Mouse (Mus musculus) heart, postnatal 36 days (tissue): ENCODE data around the gene Ube3a. TPM values are rescaled to one million over a fixed set of nuclear protein-coding genes. Genes with fewer than 3 reads are reported as not detected.

Source experiments
- DNase-seq, 2 experiments: peaks; one replicate each; pipeline ENCODE4 v3.0.0; 2021 to 2022
- intact Hi-C: fragments of 180-260 bp; cut with DNase I; formaldehyde crosslinking; loops from one replicate; pipeline ENCODE4 v1.15.1; 2025
- total RNA-seq, 2 experiments: library from RNA; stranded (reverse); gene quantifications; 2 replicates each; pipeline ENCODE4 v1.2.3; 2021

Gene Ube3a
- total RNA-seq = 100 to 1,000 TPM; 131 TPM

DNA sequence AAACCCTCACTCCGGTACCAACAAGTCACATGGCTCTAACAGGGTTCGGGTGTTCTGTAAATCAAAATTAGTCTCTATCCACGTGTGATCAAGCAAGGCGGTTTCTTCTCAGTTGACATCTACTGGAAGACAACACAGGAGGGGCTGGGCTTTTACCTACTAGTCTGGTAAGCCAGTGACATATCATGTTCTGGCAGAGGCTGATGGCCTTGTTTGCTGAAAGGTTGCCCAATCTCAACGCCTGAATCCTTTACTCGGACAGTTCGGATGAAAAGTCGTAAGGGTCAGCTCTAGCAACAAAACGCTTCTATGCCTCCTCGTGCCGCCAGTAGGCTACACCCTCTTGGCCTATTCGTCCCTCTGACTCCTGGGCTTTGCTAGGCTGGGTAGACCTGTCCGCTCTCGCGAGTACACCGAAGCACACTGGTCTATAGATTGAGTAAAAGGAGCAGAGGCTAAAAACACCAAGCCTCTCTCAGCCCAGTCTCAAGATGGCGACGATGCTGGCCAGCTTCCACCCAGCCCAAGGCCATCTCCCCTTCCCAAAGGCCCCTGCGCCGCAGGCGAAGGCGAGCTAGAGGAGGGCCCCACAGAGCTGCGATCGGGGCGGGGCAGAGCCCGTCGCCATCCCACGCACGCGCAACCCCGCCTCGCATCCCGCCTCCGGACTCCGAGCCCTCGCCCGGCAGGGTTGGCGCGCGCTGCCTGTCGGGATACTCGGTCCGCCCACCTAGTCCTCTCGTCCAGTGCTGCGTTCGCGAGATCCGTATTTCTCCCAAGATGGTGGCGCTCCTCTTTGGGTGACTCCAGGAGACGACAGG, at the start of gene Ube3a:
Ube3a (plus strand) TSS at position 706 of the 821 bp plus-strand sequence.
- peak; percentile 96 to 97 for DNase-seq
- intact Hi-C loops = no loop called here

DNA sequence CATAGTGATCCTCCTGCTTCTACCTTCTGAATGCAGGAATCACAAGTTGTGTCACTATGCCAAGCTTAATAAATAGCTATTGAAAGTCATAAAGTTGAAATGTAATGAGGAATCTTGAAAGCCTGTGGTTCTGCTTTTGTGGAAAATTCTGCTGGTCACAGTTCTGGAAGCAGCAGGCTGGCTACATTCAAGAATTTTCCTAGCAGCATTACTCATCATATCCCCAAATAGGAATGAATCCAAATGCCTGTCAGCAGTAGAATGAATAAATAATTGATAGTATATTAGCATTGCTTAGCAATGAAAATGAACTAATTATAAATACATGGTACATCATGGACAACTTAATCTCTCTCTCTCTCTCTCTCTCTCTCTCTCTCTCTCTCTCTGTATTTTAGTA, 35.7 kb upstream of the Ube3a start:
- no peak for DNase-seq
- intact Hi-C loops = no loop called here

DNA sequence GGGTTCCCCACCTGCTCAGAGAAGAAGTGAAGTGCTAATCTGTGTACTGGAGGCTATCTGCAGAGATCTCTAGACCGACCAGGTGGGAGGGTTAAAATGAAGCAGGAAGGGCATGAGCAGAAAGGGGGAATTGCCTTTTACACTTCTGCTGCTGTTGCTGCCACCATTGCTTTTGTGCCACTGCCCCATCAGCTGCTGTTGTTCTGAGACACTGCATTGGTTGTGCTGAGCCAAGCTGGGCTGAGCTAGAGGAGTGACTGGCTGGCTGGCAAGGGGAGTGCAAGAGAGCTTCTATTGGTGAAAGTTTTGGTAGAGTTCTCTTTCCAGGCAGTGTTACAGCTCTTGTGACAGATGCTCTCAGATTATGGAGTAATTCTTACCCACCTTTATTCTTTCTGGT, 13.6 kb upstream of the Ube3a start:
- intact Hi-C loops = no loop called here
- no peak for DNase-seq

DNA sequence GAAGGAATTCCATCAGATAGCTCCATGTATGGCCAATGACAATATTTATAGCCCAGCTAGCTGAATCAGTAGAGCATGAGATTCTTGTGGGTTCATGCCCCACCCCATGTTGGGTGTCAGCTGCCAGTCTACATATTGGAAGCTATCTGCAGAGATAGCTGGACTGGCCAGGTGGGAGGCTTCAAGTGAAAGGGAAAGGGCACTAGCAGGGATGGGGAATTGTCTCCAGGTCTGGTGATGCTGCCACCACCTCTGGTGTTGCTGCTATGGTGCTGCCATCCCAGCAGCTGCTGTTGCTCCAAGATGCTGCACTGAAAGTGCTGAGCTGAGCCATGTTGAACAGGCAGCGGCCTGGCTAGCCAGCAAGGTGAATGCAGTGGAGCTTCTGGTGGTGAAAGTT, 7.3 kb upstream of the Ube3a start:
- no peak for DNase-seq
- intact Hi-C loops = no loop called here

DNA sequence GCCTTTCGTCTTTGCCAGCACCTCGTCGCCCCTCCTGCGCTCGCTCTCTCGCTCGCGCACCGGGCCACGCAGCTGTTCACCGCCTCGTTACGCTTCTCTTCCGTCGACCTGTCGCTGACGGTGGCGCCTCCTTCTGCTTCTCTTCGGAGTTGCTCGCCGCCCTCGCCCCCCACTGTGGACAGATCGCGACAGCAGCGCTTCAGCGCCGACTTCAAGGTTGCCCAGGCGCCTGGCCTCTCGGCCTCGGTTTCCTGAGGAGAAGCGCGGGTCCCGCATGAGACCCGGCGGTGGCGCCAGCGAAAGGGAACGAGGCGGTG, 274 bp downstream of the Ube3a start:
- no peak for DNase-seq
- intact Hi-C loops = no loop called here

DNA sequence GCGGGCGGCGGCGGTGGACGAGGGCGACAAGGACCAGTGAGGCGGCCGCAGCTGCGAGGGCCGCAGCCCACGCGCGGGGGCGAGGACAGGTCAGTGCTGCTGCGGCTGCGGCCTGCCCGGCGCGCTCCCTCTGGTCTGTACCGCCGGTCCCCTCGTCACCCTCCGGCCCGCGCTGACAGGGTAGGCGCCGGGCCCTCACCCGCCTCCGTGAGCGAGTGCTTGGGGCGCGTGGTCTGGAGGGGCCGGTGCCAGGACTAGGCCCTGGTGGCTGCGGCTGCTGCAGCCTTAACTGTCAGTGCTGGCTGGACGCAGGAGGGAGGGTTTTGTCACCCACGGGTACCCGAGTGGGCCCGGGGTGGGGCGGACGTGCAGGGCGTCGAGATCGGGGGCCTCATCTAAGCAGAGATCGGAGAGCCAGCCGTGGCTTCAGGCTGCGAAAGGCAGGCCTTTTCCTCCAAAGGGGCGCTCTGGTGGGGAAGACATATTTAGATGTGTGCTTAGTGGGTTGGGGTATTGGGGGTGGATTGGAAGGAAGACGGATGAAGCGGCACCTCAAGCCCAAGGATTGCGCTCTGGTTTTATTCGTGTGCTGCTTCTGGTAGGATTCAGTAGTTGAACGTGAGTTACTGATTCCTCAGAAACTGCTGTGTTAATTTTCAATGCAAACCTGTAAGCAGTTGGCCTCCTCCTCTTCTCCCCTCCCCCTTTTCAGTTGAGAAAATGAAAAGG, 797 bp downstream of the Ube3a start:
- DNase-seq = peak in 1 of 2 experiments; percentile 54
- intact Hi-C loops = no loop called here

DNA sequence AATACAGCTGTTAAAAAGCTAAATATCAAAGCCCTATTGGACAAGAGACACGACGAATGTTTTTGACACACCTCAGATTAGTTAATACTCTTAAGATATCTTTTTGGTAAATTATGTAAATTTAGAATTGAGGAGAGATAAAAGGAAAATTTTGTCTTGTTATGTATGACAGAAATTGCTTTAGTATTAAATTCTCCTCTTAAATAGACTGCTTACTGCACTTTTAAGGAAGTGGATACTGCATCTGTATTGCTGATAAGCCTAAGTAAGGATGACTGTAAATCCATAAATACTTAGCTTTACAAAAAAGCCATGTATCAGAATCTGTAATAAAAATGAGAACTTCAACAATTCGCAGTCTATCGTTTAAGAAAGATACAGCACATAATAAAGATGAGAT, 1.8 kb downstream of the Ube3a start:
- intact Hi-C loops = no loop called here
- no peak for DNase-seq

DNA sequence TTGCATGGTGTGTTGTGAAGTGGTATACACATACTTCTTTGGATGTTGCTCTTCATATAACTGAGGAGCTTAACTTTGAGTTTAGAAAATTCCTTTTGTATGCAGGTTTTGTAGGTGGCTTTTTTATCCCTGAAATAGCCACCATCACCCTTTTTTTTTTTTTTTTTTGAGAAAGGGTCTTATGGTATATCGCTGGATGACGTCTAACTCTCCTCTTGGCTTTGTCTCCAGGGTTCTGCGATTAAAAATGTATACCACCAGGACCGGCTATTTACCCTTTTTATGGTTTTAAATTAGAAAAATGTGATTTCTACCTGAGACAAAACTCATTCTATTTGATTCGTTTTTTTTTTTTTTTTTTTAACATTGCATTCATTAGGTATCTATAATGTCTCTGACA, 2.2 kb downstream of the Ube3a start:
- no peak for DNase-seq
- intact Hi-C loops = no loop called here

DNA sequence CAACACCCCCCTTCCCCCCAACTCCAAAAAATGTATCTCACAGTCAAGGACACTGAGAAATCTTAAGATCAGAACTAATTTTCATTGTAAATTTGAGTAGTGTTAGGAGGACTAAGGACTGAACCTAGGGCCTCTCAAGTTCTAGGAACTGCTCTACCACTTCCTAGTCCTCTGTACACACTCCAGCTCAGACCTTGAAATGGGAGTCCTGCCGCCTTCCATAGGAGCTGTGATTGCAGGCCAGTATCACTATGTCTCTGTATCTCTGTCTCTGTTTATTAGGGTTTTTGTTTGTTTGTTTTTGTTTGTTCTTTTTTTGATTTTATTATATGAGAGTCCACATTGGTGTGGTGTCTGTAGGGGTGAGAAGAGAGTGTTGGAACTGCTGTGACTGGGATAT, 3.4 kb downstream of the Ube3a start:
- intact Hi-C loops = no loop called here
- no peak for DNase-seq

DNA sequence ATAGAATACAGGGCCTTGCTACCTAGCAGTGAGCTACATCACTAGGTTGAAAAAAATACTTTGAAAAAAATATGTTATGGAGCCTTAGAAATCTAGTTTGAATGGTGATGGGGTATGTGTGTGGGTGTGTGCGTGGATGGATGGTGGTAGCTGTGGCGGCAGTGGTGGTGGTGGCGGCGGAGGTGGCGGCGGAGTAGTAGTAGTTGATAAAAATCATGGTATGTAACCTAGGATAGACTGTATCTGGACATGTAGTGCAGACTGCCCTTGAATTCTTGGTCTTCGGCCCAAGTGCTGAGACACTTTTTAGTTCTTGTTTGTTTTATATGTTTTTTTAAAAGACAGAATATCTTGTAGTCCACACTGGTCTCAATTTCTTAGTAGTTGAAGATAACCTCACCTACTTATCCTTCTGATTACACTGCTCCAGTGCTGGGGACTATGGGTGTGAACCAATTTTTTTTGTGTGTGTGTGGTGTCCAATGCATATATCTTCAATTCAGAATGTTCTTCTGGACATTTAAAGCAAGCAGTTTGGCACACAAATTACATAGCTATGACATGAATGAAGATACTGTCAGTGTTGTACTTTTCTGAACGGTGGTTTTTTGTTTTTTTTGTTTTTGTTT, 6.3 kb downstream of the Ube3a start:
- no peak for DNase-seq
- intact Hi-C loops = no loop called here

DNA sequence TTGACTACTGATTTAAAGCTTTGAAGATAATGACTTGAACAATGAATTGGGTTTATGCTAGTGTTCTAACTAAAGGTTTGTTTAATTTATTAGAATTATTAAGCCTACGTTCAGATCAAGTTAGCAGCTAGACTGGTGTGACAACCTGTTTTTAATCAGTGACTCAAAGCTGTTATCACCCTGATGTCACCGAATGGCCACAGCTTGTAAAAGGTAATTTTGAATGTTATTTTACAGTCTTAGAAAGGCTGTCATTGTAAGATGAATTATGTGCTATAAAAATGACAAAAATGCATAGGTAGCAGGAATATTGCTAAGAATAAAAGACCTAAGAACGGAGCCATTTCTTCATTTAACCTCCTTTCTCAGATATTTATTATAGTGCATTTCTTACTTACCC, 14.7 kb downstream of the Ube3a start:
- DNase-seq = no peak
- intact Hi-C loops = no loop called here

DNA sequence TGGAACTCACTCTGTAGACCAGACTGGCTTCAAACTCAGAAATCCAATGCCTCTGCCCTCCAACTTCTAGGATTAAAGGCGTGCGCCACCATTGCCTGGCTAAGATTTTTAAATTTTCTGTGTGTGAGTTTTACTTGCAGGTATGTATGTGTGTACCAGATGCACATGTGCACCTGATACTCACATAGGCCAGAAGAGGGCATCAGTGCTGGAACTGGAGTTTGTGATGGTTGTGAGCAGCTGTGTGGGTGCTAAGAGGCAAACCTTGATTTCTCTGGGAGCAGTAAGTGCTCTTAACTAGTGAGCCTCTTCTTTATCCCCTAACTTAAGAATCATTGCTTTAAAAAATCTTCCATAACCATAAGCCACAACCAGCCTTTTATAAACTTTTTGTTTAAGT, 17.0 kb downstream of the Ube3a start:
- no peak for DNase-seq
- intact Hi-C loops = no loop called here

DNA sequence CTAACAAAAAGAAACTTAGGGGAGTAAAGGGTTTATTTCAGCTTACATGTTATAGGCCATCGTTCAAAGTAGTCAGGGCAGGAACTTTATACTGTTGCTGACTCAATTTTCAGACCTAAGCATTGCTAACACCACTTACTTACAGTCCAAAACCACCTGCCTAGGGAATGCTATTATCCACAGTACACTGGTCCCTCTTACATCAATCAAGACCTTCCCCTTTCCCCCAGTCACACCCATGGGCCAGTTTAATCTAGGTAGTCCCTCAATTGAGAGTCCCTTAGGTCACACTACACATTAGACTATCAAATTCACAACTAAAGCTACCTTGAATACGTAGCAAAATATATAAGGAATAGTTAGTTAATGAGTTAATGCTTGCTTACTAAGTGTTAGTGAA, 24.8 kb downstream of the Ube3a start:
- no peak for DNase-seq
- intact Hi-C loops = no loop called here

DNA sequence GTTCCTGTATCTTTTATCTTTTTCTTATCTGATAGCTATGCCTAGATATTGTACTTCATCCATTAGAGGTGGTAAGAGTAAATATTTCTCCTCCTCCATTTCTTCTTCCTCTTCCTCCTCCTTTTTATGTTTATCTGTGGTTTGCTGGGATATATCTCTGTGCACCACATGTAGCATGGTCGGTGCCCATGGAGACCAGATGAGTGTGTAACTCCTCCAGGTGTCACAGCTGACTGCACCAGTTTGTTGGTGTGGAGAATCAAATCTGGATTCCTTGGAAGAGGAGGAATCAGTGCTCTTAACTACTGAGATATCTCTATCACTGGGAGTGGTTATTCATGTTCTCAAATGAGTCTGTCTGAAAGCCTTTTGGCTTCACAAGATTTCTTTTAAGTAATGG, 37.0 kb downstream of the Ube3a start:
- intact Hi-C loops = no loop called here
- no peak for DNase-seq

DNA sequence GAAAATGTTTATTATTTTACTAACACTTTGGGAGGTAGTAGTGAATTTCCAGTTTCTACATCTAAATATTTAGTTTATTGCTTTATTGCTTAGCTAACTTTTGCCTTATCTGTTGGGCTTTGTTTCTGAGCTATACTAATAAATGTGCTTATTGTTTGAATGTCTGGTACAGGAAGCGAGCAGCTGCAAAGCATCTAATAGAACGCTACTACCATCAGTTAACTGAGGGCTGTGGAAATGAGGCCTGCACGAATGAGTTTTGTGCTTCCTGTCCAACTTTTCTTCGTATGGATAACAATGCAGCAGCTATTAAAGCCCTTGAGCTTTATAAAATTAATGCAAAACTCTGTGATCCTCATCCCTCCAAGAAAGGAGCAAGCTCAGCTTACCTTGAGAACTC, 43.2 kb downstream of the Ube3a start:
- intact Hi-C loops = no loop called here

DNA sequence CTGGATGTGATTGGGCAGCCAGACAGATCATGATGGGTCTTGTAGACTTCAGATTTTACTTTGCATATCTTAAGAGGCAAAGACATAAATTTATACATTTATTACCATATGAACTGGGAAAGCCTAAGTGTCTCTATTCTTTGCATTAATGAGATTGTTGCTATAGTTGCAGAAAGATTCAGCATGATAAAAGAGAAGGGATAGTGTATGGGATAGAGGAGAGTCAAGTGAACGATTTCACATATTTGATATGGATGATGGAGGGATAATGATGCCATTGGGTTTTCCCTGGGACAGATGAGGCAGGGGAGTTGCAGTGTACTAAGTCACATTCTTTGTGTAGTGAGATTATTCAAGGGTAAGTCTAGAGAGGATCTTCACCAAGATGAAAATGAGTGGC, 84.0 kb downstream of the Ube3a start:
- DNase-seq = no peak
- intact Hi-C loops = loop anchor here (5.0 kb wide), 1 partner anchor 35 kb away; no protein-coding TSS in a partner anchor

More for the DNA sequence above, 43.2 kb downstream of the Ube3a start:
- no peak for DNase-seq

DNA sequence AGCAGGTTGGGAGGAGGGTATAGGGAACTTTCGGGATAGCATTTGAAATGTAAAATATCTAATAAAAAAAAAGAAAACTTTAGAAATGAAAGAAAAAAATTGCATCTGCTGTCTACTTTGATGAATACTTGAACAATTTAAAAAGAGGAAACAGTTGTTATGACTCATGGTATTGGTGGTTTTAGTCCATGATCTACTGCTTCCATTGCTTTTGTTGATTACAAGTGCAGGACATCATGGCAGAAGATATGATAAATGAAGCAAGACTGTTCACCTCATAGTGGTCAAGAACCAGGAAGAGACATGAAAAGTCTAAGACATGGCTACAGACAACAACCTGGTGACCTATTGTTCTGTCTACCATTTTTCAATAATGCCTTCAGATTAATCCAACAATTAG, 94.2 kb downstream of the Ube3a start:
- intact Hi-C loops = no loop called here

More for the DNA sequence above, 94.2 kb downstream of the Ube3a start:
- DNase-seq = no peak
